Mouse (Mus musculus): ENCODE data around the gene Fam92b. TPM values are rescaled to one million over a fixed set of nuclear protein-coding genes. Genes with fewer than 3 reads are reported as not detected.
A peak's percentile ranks its signal among the peaks of the same experiment; 100 is the strongest.

The Fam92b gene
- polyA plus RNA-seq, 1 experiment from 2014 or later = 2.4 TPM

GRCm38 (mm10) chr8:120184366-120184765 is 7.1 kb upstream of the Fam92b start:
- H3K9ac ChIP-seq (ENCODE audit: low read depth, low read length) = no peak overlapping the region
- H3K27ac ChIP-seq (ENCODE audit: low read length) = no peak overlapping the region
- no peaks in the 10 kb centered on the region for H3K27me3 ChIP-seq (ENCODE audit: control insufficient read depth, insufficient read depth, low read depth, low read length)
- no peak overlapping the region for H3K4me2 ChIP-seq (ENCODE audit: low read length)
- H3K4me1 ChIP-seq (ENCODE audit: control insufficient read depth, insufficient read depth, low read length) = peaks cover 19% of the 10 kb centered on the region
- 36% methylated on average over 9 of the region's 9 CpGs for WGBS
- H3K4me3 ChIP-seq (ENCODE audit: low read depth, low read length) = no peak overlapping the region
- no peaks in the 10 kb centered on the region for H3K9me3 ChIP-seq (replicated peaks; ENCODE audit: control insufficient read depth, low read length, poor library complexity, severe bottlenecking)
- ATAC-seq = no peak
- no peaks in the 10 kb centered on the region for H3K36me3 ChIP-seq (ENCODE audit: control insufficient read depth, insufficient read depth, low read length)

GRCm38 (mm10) chr8:120181861-120182414 is 4.7 kb upstream of the Fam92b start:
- H3K27me3 ChIP-seq (ENCODE audit: control insufficient read depth, insufficient read depth, low read depth, low read length) = no peaks in the 10 kb centered on the region
- no peaks in the 10 kb centered on the region for H3K9me3 ChIP-seq (replicated peaks; ENCODE audit: control insufficient read depth, low read length, poor library complexity, severe bottlenecking)
- H3K4me1 ChIP-seq (ENCODE audit: control insufficient read depth, insufficient read depth, low read length) = peaks cover 41% of the 10 kb centered on the region
- no peak overlapping the region for H3K4me3 ChIP-seq (ENCODE audit: low read depth, low read length)
- no peak overlapping the region for H3K4me2 ChIP-seq (ENCODE audit: low read length)
- H3K9ac ChIP-seq (ENCODE audit: low read depth, low read length) = no peak overlapping the region
- ATAC-seq = no peak
- WGBS = 83% methylated on average over 4 of the region's 4 CpGs
- no peaks in the 10 kb centered on the region for H3K36me3 ChIP-seq (ENCODE audit: control insufficient read depth, insufficient read depth, low read length)
- no peak overlapping the region for H3K27ac ChIP-seq (ENCODE audit: low read length)

GRCm38 (mm10) chr8:120181274-120181673 is 4.0 kb upstream of the Fam92b start:
- Histone ChIP-seq H3K27me3 (ENCODE audit: control insufficient read depth, insufficient read depth, low read depth, low read length) (no peaks in the 10 kb centered on the region), H3K9ac (ENCODE audit: low read depth, low read length) (no peak overlapping the region), H3K4me3 (ENCODE audit: low read depth, low read length) (no peak overlapping the region), H3K36me3 (ENCODE audit: control insufficient read depth, insufficient read depth, low read length) (no peaks in the 10 kb centered on the region), H3K4me1 (ENCODE audit: control insufficient read depth, insufficient read depth, low read length) (peaks cover 46% of the 10 kb centered on the region), H3K4me2 (ENCODE audit: low read length) (no peak overlapping the region), H3K9me3 (replicated peaks; ENCODE audit: control insufficient read depth, low read length, poor library complexity, severe bottlenecking) (no peaks in the 10 kb centered on the region), H3K27ac (ENCODE audit: low read length) (no peak overlapping the region)
- ATAC-seq = no peak
- 89% methylated on average over 5 of the region's 5 CpGs for WGBS

GRCm38 (mm10) chr8:120180445-120180970 is 3.2 kb upstream of the Fam92b start:
- Histone ChIP-seq H3K9me3 (replicated peaks; ENCODE audit: control insufficient read depth, low read length, poor library complexity, severe bottlenecking) (no peaks in the 10 kb centered on the region), H3K27ac (ENCODE audit: low read length) (no peak overlapping the region), H3K36me3 (ENCODE audit: control insufficient read depth, insufficient read depth, low read length) (no peaks in the 10 kb centered on the region), H3K4me2 (ENCODE audit: low read length) (no peak overlapping the region), H3K9ac (ENCODE audit: low read depth, low read length) (no peak overlapping the region), H3K4me3 (ENCODE audit: low read depth, low read length) (no peak overlapping the region), H3K27me3 (ENCODE audit: control insufficient read depth, insufficient read depth, low read depth, low read length) (no peaks in the 10 kb centered on the region), H3K4me1 (ENCODE audit: control insufficient read depth, insufficient read depth, low read length) (peaks cover 41% of the 10 kb centered on the region)
- WGBS = 43% methylated on average over 7 of the region's 7 CpGs
- ATAC-seq = no peak

- no peak overlapping the region; the same call in 1 of the 2 replicates for H3K9ac ChIP-seq (ENCODE audit: low read depth, low read length)
- peak overlapping the region; percentile 68 for H3K27ac ChIP-seq (ENCODE audit: low read length)
- ATAC-seq = peak; percentile 73
- peak overlapping the region; percentile 54 for H3K4me2 ChIP-seq (ENCODE audit: low read length)
- H3K27me3 ChIP-seq (ENCODE audit: control insufficient read depth, insufficient read depth, low read depth, low read length) = no peaks in the 10 kb centered on the region
- H3K4me3 ChIP-seq (ENCODE audit: low read depth, low read length) = no peak overlapping the region
- H3K4me1 ChIP-seq (ENCODE audit: control insufficient read depth, insufficient read depth, low read length) = peaks cover 34% of the 10 kb centered on the region
- no peaks in the 10 kb centered on the region for H3K36me3 ChIP-seq (ENCODE audit: control insufficient read depth, insufficient read depth, low read length)
- WGBS = under 1% methylated on average over 10 of the region's 10 CpGs
- no peaks in the 10 kb centered on the region for H3K9me3 ChIP-seq (replicated peaks; ENCODE audit: control insufficient read depth, low read length, poor library complexity, severe bottlenecking)
These were observed 1.8 kb upstream of the Fam92b start for GRCm38 (mm10) chr8:120179027-120179431.

GRCm38 (mm10) chr8:120178124-120178514 is 853 bp upstream of the Fam92b start:
- no peak for ATAC-seq
- Histone ChIP-seq H3K4me2 (ENCODE audit: low read length) (peak overlapping the region; percentile 48; the same call in 1 of the 2 replicates), H3K9ac (ENCODE audit: low read depth, low read length) (peak overlapping the region; percentile 22; the same call in 1 of the 2 replicates), H3K9me3 (replicated peaks; ENCODE audit: control insufficient read depth, low read length, poor library complexity, severe bottlenecking) (no peaks in the 10 kb centered on the region), H3K4me3 (ENCODE audit: low read depth, low read length) (no peak overlapping the region), H3K27me3 (ENCODE audit: control insufficient read depth, insufficient read depth, low read depth, low read length) (no peaks in the 10 kb centered on the region), H3K27ac (ENCODE audit: low read length) (peak overlapping the region; percentile 84), H3K36me3 (ENCODE audit: control insufficient read depth, insufficient read depth, low read length) (no peaks in the 10 kb centered on the region), H3K4me1 (ENCODE audit: control insufficient read depth, insufficient read depth, low read length) (peaks cover 34% of the 10 kb centered on the region)
- 3% methylated on average over 10 of the region's 10 CpGs for WGBS

GRCm38 (mm10) chr8:120176605-120177004 is 661 bp downstream of the Fam92b start:
- H3K36me3 ChIP-seq (ENCODE audit: control insufficient read depth, insufficient read depth, low read length) = no peaks in the 10 kb centered on the region
- H3K9ac ChIP-seq (ENCODE audit: low read depth, low read length) = peak overlapping the region; percentile 51
- no peak overlapping the region for H3K4me3 ChIP-seq (ENCODE audit: low read depth, low read length)
- H3K27ac ChIP-seq (ENCODE audit: low read length) = peak overlapping the region; percentile 84
- peaks cover 34% of the 10 kb centered on the region for H3K4me1 ChIP-seq (ENCODE audit: control insufficient read depth, insufficient read depth, low read length)
- H3K27me3 ChIP-seq (ENCODE audit: control insufficient read depth, insufficient read depth, low read depth, low read length) = no peaks in the 10 kb centered on the region
- 7% methylated on average over 4 of the region's 4 CpGs for WGBS
- peak overlapping the region; percentile 48 for H3K4me2 ChIP-seq (ENCODE audit: low read length)
- ATAC-seq = peak; percentile 13
- H3K9me3 ChIP-seq (replicated peaks; ENCODE audit: control insufficient read depth, low read length, poor library complexity, severe bottlenecking) = no peaks in the 10 kb centered on the region

GRCm38 (mm10) chr8:120174606-120175005 is 2.7 kb downstream of the Fam92b start:
- Histone ChIP-seq H3K27ac (ENCODE audit: low read length) (no peak overlapping the region), H3K4me3 (ENCODE audit: low read depth, low read length) (no peak overlapping the region), H3K9me3 (replicated peaks; ENCODE audit: control insufficient read depth, low read length, poor library complexity, severe bottlenecking) (no peaks in the 10 kb centered on the region), H3K4me2 (ENCODE audit: low read length) (no peak overlapping the region), H3K27me3 (ENCODE audit: control insufficient read depth, insufficient read depth, low read depth, low read length) (no peaks in the 10 kb centered on the region), H3K36me3 (ENCODE audit: control insufficient read depth, insufficient read depth, low read length) (no peaks in the 10 kb centered on the region), H3K4me1 (ENCODE audit: control insufficient read depth, insufficient read depth, low read length) (peaks cover 34% of the 10 kb centered on the region), H3K9ac (ENCODE audit: low read depth, low read length) (no peak overlapping the region; the same call in 1 of the 2 replicates)
- ATAC-seq = no peak
- 48% methylated on average over 18 of the region's 18 CpGs for WGBS

- H3K4me2 ChIP-seq (ENCODE audit: low read length) = no peak overlapping the region
- H3K27me3 ChIP-seq (ENCODE audit: control insufficient read depth, insufficient read depth, low read depth, low read length) = no peaks in the 10 kb centered on the region
- no peak overlapping the region for H3K4me3 ChIP-seq (ENCODE audit: low read depth, low read length)
- no peak overlapping the region for H3K27ac ChIP-seq (ENCODE audit: low read length)
- WGBS = 95% methylated on average over 1 of the region's 1 CpGs
- no peak overlapping the region for H3K9ac ChIP-seq (ENCODE audit: low read depth, low read length)
- H3K9me3 ChIP-seq (replicated peaks; ENCODE audit: control insufficient read depth, low read length, poor library complexity, severe bottlenecking) = no peaks in the 10 kb centered on the region
- ATAC-seq = no peak
- H3K4me1 ChIP-seq (ENCODE audit: control insufficient read depth, insufficient read depth, low read length) = peaks cover 25% of the 10 kb centered on the region
- no peaks in the 10 kb centered on the region for H3K36me3 ChIP-seq (ENCODE audit: control insufficient read depth, insufficient read depth, low read length)
These were observed 4.1 kb downstream of the Fam92b start for GRCm38 (mm10) chr8:120173195-120173594.

Data from midbrain, embryonic 16.5 days (tissue).